Mouse (Mus musculus) urinary bladder, postnatal 10 days (tissue): ENCODE results near the gene Adcy1.
"Not testable (repeated sequence)": the region's sequence is repeated elsewhere in the genome, so short reads cannot be mapped to it uniquely, and the experiment has no call there.

Experiments
- DNase-seq: peaks from one replicate; pipeline ENCODE4 v3.0.0; 2022; ENCODE audit warnings: low spot score

The Adcy1 gene

GRCm38 (mm10) chr11:7221826-7222225 lies 158.5 kb downstream of the Adcy1 start:
- DNase-seq: not testable (repeated sequence)

- DNase-seq: no peak
Measured at GRCm38 (mm10) chr11:7226200-7226599, 162.9 kb downstream of the Adcy1 start.

GRCm38 (mm10) chr11:7226810-7227550 lies 163.7 kb downstream of the Adcy1 start:
- DNase-seq: no peak

DNA sequence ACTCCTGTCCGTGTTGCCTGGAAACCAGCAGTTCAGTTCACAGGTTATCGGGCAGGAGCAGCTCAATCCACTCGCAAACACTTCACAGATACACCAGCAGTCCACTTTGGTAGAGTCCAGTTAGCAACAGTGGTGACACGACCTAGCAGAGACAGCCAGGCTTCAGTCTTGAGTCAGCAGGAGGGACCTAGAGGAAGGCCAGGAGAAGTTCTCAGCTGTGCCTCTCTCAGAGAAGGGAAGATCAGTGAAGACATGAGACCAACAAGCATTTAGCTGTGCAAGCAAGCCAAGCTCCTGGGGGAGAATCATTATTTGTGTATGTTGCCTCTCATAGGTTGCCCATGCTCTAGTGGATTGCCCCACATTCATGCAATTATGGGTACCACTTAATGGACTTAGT lies 164.8 kb downstream of the Adcy1 start:
- DNase-seq: no peak
